Mouse (Mus musculus) liver, embryonic 13.5 days (tissue): ENCODE measurements around the gene Lrrc40. TPM values are rescaled to one million over a fixed set of nuclear protein-coding genes. Genes with fewer than 3 reads are reported as not detected.

Source experiments
- ATAC-seq: fragments of 200-750 bp; cut with Nextera tagmentation; 2 replicates; pipeline ENCODE4 v1.8.0; 2017; ENCODE audit warnings: low read depth, mild to moderate bottlenecking, moderate number of reproducible peaks, moderate library complexity
- DNase-seq: peaks from one replicate; pipeline ENCODE4 v3.0.0; 2022
- H3K27ac ChIP-seq: fragments of 300-500 bp; sonication (generic); 2 replicates; pipeline ENCODE4 v1.5.1; 2015; ENCODE audit warnings: moderate library complexity, mild to moderate bottlenecking, inconsistent platforms
- H3K27me3 ChIP-seq: fragments of 300-500 bp; sonication (generic); 2 replicates; pipeline ENCODE4 v1.6.1; 2015; ENCODE audit warnings: mild to moderate bottlenecking, inconsistent platforms
- H3K36me3 ChIP-seq: fragments of 300-500 bp; sonication (generic); 2 replicates; pipeline ENCODE4 v1.6.1; 2015; ENCODE audit warnings: mild to moderate bottlenecking, inconsistent platforms
- H3K4me1 ChIP-seq: fragments of 300-500 bp; sonication (generic); replicated peaks from 2 replicates; pipeline ENCODE4 v1.6.1; 2015; ENCODE audit warnings: inconsistent platforms
- H3K4me2 ChIP-seq: fragments of 300-500 bp; sonication (generic); 2 replicates; pipeline ENCODE4 v1.6.1; 2015; ENCODE audit warnings: inconsistent platforms, mild to moderate bottlenecking, moderate library complexity
- H3K4me3 ChIP-seq: fragments of 300-500 bp; sonication (generic); replicated peaks from 2 replicates; pipeline ENCODE4 v1.5.1; 2015; ENCODE audit warnings: mild to moderate bottlenecking, inconsistent platforms
- H3K9ac ChIP-seq: fragments of 300-500 bp; sonication (generic); 2 replicates; pipeline ENCODE4 v1.6.1; 2015; ENCODE audit warnings: mild to moderate bottlenecking, inconsistent platforms
- H3K9me3 ChIP-seq: fragments of 300-500 bp; sonication (generic); replicated peaks from 2 replicates; pipeline ENCODE4 v1.6.1; 2016; ENCODE audit warnings: inconsistent platforms
- WGBS: fragments of 180-500 bp; shearing (Covaris S2); methylation state at CpG from one replicate; pipeline ENCODE4 v1.1.7; 2015; ENCODE audit not compliant: insufficient replicate concordance; 5-methylcytosine and 5-hydroxymethylcytosine counted together
- polyA plus RNA-seq: library from polyadenylated mRNA; unstranded; fragments of >200 nt; fragmentation: Nextera tagmentation; extraction: Ambion mirVana; gene quantifications from 2 replicates; pipeline ENCODE4 v1.2.1, GENCODE M21; 2015

Gene Lrrc40
- polyA plus RNA-seq, 1 experiment from 2014 or later, result 30.6 TPM

DNA sequence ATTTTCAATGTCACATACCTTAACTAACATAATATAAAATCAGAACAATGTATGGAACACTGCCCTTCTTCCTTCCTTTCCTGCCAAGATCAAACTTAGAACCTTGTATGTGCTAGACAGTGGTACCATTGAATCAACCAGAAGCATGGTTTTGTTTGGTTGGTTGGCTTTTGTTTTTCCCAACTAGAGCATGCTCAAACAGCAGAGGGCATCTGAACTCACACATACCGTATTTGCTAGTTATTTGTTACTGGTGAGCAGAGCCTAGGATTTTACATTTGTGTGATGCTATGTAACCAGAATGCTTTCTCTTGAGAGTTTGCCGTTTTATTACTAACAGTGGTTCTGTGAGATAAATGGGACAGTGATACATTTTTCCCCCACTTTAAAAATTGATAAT is 13.0 kb downstream of the Lrrc40 start:
- WGBS, result 81% methylated on average over 2 of the region's 2 CpGs

DNA sequence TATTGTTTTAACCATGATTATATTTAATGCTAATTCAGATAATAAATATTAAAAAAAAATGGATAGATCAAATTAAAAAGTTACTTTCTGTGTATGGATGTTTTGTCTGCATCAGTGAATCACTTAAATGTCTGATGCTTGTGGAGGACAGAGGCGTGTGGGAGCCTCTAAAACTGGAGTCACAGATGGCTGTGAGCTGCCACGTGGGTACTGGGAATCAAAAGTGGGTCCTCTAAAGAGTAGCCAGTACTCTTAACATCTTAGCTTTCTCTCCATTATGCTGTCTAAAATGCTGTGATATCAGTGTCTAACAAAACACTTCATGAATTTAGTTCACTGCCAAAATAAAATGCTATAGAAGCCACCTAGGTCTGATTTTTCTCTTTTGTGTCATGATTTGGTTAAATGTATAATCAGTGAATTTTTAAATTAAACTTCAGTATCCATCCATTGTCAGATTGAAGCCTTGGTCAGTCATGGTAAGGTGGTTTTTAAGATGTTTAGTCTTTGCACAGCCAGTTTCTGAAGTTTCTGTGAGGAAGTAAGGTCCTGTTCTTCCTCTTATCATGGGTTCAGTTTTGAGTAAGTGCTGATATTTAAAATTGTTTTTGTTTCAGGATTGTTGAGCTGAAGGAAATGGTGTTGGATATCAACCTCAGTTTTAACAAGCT is 24.3 kb downstream of the Lrrc40 start:
- Histone ChIP-seq H3K36me3 (peaks cover 66% of the 10 kb centered on the region), H3K9ac (no peak overlapping the region), H3K4me3 (no peak overlapping the region), H3K9me3 (no peaks in the 10 kb centered on the region), H3K27ac (no peak overlapping the region), H3K27me3 (no peaks in the 10 kb centered on the region), H3K4me1 (no peaks in the 10 kb centered on the region), H3K4me2 (no peak overlapping the region)
- WGBS, result 74% methylated on average over 2 of the region's 2 CpGs
- ATAC-seq (no peak), DNase-seq (no peak)

More for the DNA sequence above, 13.0 kb downstream of the Lrrc40 start:
- Histone ChIP-seq H3K4me1 (no peaks in the 10 kb centered on the region), H3K4me3 (no peak overlapping the region), H3K9ac (no peak overlapping the region), H3K4me2 (no peak overlapping the region), H3K36me3 (peaks cover 32% of the 10 kb centered on the region), H3K27ac (no peak overlapping the region), H3K27me3 (no peaks in the 10 kb centered on the region), H3K9me3 (no peaks in the 10 kb centered on the region)
- ATAC-seq (no peak), DNase-seq (no peak)

GRCm38 (mm10) chr3:158061811-158062523 is 25.5 kb downstream of the Lrrc40 start:
- Histone ChIP-seq H3K27ac (peak overlapping the region; percentile 47), H3K9ac (no peak overlapping the region), H3K4me3 (no peak overlapping the region), H3K9me3 (no peaks in the 10 kb centered on the region), H3K4me1 (no peaks in the 10 kb centered on the region), H3K4me2 (no peak overlapping the region), H3K27me3 (no peaks in the 10 kb centered on the region), H3K36me3 (peaks cover 56% of the 10 kb centered on the region)
- 79% methylated on average over 5 of the region's 5 CpGs for WGBS
- DNase-seq (no peak), ATAC-seq (peak; percentile 74)

- no peak for ATAC-seq
- Histone ChIP-seq H3K9me3 (no peaks in the 10 kb centered on the region), H3K9ac (no peak overlapping the region), H3K36me3 (peaks cover 33% of the 10 kb centered on the region), H3K27ac (no peak overlapping the region), H3K4me1 (no peaks in the 10 kb centered on the region), H3K4me3 (no peak overlapping the region), H3K4me2 (no peak overlapping the region), H3K27me3 (no peaks in the 10 kb centered on the region)
- no peak for DNase-seq
- 75% methylated on average over 2 of the region's 2 CpGs for WGBS
These were observed 28.8 kb downstream of the Lrrc40 start for GRCm38 (mm10) chr3:158065256-158065655.

DNA sequence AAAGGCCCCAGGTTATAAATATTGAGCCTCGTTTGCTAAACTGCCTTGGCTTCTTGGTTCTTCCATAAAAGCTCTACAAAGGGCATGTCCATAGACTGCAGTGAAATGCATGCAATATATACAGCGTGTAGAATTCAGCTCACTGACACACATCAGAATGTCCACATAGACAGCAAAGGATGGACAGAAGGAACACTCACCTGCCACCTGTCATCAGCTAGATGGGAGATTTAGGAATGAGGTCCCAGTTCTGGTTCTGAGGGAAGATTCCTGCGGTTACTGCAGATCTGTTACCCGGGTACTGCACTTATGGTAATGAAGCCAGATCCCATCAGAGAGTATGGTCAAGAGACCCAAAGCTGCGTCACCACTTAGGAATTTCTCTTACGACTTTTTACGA is 31.5 kb downstream of the Lrrc40 start:
- Histone ChIP-seq H3K4me2 (no peak overlapping the region), H3K27ac (no peak overlapping the region), H3K9ac (no peak overlapping the region), H3K4me1 (no peaks in the 10 kb centered on the region), H3K27me3 (no peaks in the 10 kb centered on the region), H3K9me3 (no peaks in the 10 kb centered on the region), H3K4me3 (no peak overlapping the region), H3K36me3 (peaks cover 24% of the 10 kb centered on the region)
- DNase-seq, result no peak
- WGBS, result 77% methylated on average over 7 of the region's 7 CpGs
- ATAC-seq, result no peak

DNA sequence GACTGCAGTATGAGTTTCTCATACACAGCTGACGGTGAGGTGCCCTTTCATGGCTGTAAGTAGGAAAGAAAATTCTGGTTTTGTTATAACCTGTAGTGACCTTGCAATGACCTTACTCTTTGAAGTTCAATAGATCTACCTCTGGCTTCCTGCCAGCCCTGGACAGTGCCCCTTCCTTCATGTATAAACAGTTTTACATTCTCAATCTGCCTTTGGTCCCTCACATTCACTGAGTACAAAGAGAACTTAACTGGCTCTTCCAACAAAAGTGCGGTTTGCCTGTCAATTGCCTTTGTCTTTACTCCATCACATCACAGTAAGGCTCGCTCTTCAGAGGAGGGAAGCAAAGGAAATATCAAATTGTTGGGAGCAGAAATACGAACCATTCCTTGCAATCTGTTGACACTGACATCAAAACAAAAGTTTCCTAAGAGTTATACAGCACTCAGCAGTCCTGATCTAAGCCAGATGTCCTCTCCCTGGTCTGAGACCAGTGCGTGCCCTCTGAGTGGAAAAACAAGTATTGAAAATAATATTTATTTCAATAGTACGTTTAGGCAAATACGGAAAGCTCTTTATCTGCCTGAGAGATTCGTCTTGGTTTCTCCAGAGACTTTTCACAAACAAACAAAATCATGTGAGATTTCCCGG is 32.3 kb downstream of the Lrrc40 start:
- WGBS, result 80% methylated on average over 9 of the region's 9 CpGs
- no peak overlapping the region for H3K27ac ChIP-seq
- peak; percentile 57; the same call in 1 of the 2 replicates for ATAC-seq

DNA sequence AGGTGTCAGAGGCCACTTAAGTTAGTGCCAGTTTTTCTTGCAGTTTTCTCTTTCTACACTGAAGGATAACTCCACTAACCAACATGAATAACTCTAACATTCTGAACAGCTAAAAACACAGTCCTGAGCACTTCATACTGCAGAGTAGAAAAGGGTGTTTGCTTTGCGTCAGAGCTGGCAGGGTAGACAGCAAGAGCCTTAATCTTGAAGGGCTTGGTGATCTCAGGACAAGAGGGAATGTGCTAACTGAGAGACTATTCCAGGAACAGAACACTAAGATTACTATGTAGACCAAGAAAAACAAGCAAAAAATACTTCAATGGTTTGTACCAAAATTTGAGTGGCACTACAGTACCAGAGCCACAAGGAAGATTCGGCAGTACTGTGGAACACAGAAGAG is 38.5 kb downstream of the Lrrc40 start:
- Histone ChIP-seq H3K4me3 (no peak overlapping the region), H3K9ac (no peak overlapping the region), H3K36me3 (no peaks in the 10 kb centered on the region), H3K4me1 (no peaks in the 10 kb centered on the region), H3K27me3 (no peaks in the 10 kb centered on the region), H3K27ac (no peak overlapping the region), H3K4me2 (no peak overlapping the region), H3K9me3 (no peaks in the 10 kb centered on the region)
- DNase-seq (no peak), ATAC-seq (no peak)
- 82% methylated on average over 2 of the region's 2 CpGs for WGBS

More for the DNA sequence above, 32.3 kb downstream of the Lrrc40 start:
- DNase-seq, result no peak
- no peaks in the 10 kb centered on the region for H3K27me3 ChIP-seq
- no peak overlapping the region for H3K4me3 ChIP-seq
- H3K9ac ChIP-seq, result no peak overlapping the region
- H3K36me3 ChIP-seq, result peaks cover 17% of the 10 kb centered on the region
- H3K9me3 ChIP-seq, result no peaks in the 10 kb centered on the region
- H3K4me1 ChIP-seq, result no peaks in the 10 kb centered on the region
- no peak overlapping the region for H3K4me2 ChIP-seq

GRCm38 (mm10) chr3:158076685-158077379 is 40.4 kb downstream of the Lrrc40 start:
- no peaks in the 10 kb centered on the region for H3K4me1 ChIP-seq
- no peak overlapping the region for H3K4me3 ChIP-seq
- H3K36me3 ChIP-seq, result no peaks in the 10 kb centered on the region
- WGBS, result 32% methylated on average over 4 of the region's 4 CpGs
- H3K27ac ChIP-seq, result no peak overlapping the region
- H3K27me3 ChIP-seq, result no peaks in the 10 kb centered on the region
- ATAC-seq (no peak), DNase-seq (no peak)
- no peak overlapping the region for H3K4me2 ChIP-seq
- no peaks in the 10 kb centered on the region for H3K9me3 ChIP-seq
- no peak overlapping the region for H3K9ac ChIP-seq

DNA sequence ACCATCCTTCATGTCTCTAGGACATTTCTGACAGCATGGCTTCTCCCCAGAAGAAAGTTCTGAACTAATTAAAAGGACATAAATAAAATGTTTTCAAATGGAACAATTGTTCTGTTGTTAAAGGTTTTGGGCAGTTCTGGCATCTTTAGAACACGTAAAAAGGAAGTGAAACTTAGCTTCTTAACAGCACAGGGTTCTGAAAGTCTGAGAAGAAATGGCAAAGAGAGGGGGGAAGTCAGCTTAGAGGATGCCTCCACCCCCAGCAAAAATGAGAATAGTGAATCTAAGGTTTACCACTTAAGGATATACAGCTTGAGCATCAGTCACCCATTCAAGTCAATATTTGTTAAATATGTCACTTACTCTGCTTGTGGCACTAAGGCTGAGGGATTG is 40.9 kb downstream of the Lrrc40 start:
- Histone ChIP-seq H3K4me1 (no peaks in the 10 kb centered on the region), H3K27me3 (no peaks in the 10 kb centered on the region), H3K9ac (no peak overlapping the region), H3K36me3 (no peaks in the 10 kb centered on the region), H3K4me3 (no peak overlapping the region), H3K27ac (no peak overlapping the region), H3K4me2 (no peak overlapping the region), H3K9me3 (no peaks in the 10 kb centered on the region)
- WGBS, result 19% methylated on average over 1 of the region's 1 CpGs
- DNase-seq, result no peak
- no peak for ATAC-seq

GRCm38 (mm10) chr3:158077828-158078227 is 41.4 kb downstream of the Lrrc40 start:
- no peak overlapping the region for H3K4me3 ChIP-seq
- H3K27me3 ChIP-seq, result no peaks in the 10 kb centered on the region
- H3K4me2 ChIP-seq, result no peak overlapping the region
- H3K9me3 ChIP-seq, result no peaks in the 10 kb centered on the region
- no peaks in the 10 kb centered on the region for H3K4me1 ChIP-seq
- no peak for ATAC-seq
- H3K27ac ChIP-seq, result no peak overlapping the region
- no peaks in the 10 kb centered on the region for H3K36me3 ChIP-seq
- H3K9ac ChIP-seq, result no peak overlapping the region
- no peak for DNase-seq
- 62% methylated on average over 5 of the region's 5 CpGs for WGBS

GRCm38 (mm10) chr3:158091601-158092000 is 55.1 kb downstream of the Lrrc40 start:
- ATAC-seq, result no peak
- Histone ChIP-seq H3K36me3 (no peaks in the 10 kb centered on the region), H3K9me3 (no peaks in the 10 kb centered on the region), H3K4me2 (no peak overlapping the region), H3K9ac (no peak overlapping the region), H3K4me3 (no peak overlapping the region), H3K27ac (no peak overlapping the region), H3K4me1 (no peaks in the 10 kb centered on the region), H3K27me3 (no peaks in the 10 kb centered on the region)
- WGBS, result 54% methylated on average over 3 of the region's 3 CpGs
- no peak for DNase-seq
